Mouse (Mus musculus): ENCODE data around the gene Cd47. TPM values are rescaled to one million over a fixed set of nuclear protein-coding genes. Genes with fewer than 3 reads are reported as not detected.
A peak's percentile ranks its signal among the peaks of the same experiment; 100 is the strongest.

The Cd47 gene
- polyA plus RNA-seq, 1 experiment, result 112 TPM

DNA sequence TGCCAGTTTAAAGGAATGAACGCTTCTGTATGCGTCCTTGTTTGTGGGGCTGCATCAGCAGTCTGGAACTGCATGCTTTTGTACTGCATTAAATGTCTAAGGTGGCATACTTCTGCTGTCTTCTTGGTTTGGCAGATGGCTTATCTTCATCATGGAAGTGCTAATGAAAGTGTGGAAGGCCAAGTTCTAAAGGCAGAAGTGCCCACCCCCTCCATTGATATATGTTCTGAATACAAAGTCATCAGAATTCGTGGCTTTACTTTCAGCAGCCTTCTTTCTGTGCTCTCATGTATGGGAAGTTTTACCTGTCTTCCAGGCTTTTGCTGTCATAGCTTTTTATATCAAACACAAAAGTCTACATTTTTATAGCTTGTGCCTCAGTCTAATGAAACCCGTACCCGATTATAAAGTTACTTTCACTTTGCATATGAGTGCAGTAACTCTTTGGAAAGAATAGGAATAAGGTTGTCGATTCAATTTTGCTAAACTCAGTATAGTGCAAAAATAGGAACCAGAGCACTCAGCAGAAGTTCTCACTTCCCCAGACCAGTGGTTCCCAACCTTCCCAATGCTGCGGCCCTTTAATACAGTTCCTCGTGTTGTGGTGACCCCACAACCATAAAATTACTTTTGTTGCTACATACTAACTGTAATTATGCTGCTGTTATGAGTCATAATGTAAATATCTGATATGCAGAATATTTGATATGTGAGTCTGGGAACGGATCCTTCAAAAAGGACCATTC, 58.0 kb downstream of the Cd47 start:
- peak overlapping the region; percentile 32; the same call in 1 of the 2 replicates for H3K4me3 ChIP-seq (ENCODE audit: control insufficient read depth, insufficient read depth, low read length)
- WGBS, result under 1% methylated on average over 9 of the region's 9 CpGs
- TF ChIP-seq POLR2A (IDR thresholded peaks at IDR 0.05; ENCODE audit: control insufficient read depth, extremely low read depth, insufficient read depth, low read length, poor library complexity), result no peak
- TF ChIP-seq CTCF (IDR thresholded peaks at IDR 0.05; ENCODE audit: borderline replicate concordance, control insufficient read depth, extremely low read depth, insufficient read depth, low read length, poor library complexity), result no peak
- H3K27ac ChIP-seq (ENCODE audit: control insufficient read depth, insufficient read depth, low read length), result peak overlapping the region; percentile 74
- peaks cover 14% of the 10 kb centered on the region for H3K4me1 ChIP-seq (replicated peaks; ENCODE audit: control insufficient read depth, insufficient read depth, low read length)
- H3K27me3 ChIP-seq (ENCODE audit: control insufficient read depth, insufficient read depth, low read length), result no peaks in the 10 kb centered on the region
- DNase-seq, result no peak
- peaks cover 21% of the 10 kb centered on the region for H3K36me3 ChIP-seq (ENCODE audit: control insufficient read depth, insufficient read depth, low read length)

GRCm38 (mm10) chr16:49858907-49859853, 58.8 kb downstream of the Cd47 start:
- TF ChIP-seq CTCF (IDR thresholded peaks at IDR 0.05; ENCODE audit: borderline replicate concordance, control insufficient read depth, extremely low read depth, insufficient read depth, low read length, poor library complexity) (peak; percentile 38; the same call in 1 of the 2 replicates), POLR2A (IDR thresholded peaks at IDR 0.05; ENCODE audit: control insufficient read depth, extremely low read depth, insufficient read depth, low read length, poor library complexity) (no peak)
- WGBS, result 15% methylated on average over 4 of the region's 4 CpGs
- Histone ChIP-seq H3K27me3 (ENCODE audit: control insufficient read depth, insufficient read depth, low read length) (no peaks in the 10 kb centered on the region), H3K27ac (ENCODE audit: control insufficient read depth, insufficient read depth, low read length) (peak overlapping the region; percentile 74), H3K4me3 (ENCODE audit: control insufficient read depth, insufficient read depth, low read length) (peak overlapping the region; percentile 32; the same call in 1 of the 2 replicates), H3K36me3 (ENCODE audit: control insufficient read depth, insufficient read depth, low read length) (peaks cover 21% of the 10 kb centered on the region), H3K4me1 (replicated peaks; ENCODE audit: control insufficient read depth, insufficient read depth, low read length) (peaks cover 11% of the 10 kb centered on the region)
- DNase-seq, result peak; percentile 58

- H3K27ac ChIP-seq (ENCODE audit: control insufficient read depth, insufficient read depth, low read length), result no peak overlapping the region
- TF ChIP-seq CTCF (IDR thresholded peaks at IDR 0.05; ENCODE audit: borderline replicate concordance, control insufficient read depth, extremely low read depth, insufficient read depth, low read length, poor library complexity), result no peak
- 100% methylated on average over 1 of the region's 1 CpGs for WGBS
- peaks cover 13% of the 10 kb centered on the region for H3K4me1 ChIP-seq (replicated peaks; ENCODE audit: control insufficient read depth, insufficient read depth, low read length)
- peaks cover 25% of the 10 kb centered on the region for H3K36me3 ChIP-seq (ENCODE audit: control insufficient read depth, insufficient read depth, low read length)
- no peak for DNase-seq
- no peaks in the 10 kb centered on the region for H3K27me3 ChIP-seq (ENCODE audit: control insufficient read depth, insufficient read depth, low read length)
- H3K4me3 ChIP-seq (ENCODE audit: control insufficient read depth, insufficient read depth, low read length), result no peak overlapping the region
These were observed 61.7 kb downstream of the Cd47 start for GRCm38 (mm10) chr16:49861986-49862385.

DNA sequence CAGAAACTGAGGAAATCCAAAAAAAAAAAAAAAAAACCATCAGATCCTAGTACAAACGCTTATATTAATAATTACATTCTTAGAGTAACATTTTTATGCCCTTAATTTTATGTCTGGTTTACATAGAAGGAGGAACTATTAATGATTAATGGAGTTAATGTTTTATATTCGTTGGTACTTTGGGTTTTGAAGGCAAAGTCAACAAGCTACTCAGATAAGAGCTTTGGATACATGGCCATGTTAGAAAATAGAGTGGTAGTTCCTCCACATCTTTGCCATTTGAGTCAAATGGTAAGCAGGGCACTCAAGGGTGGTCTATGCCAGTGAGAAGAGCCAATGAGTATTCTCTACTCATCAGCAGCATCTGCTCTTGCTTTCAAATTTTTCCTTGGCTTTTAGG, 66.3 kb downstream of the Cd47 start:
- H3K27ac ChIP-seq (ENCODE audit: control insufficient read depth, insufficient read depth, low read length), result no peak overlapping the region
- TF ChIP-seq POLR2A (IDR thresholded peaks at IDR 0.05; ENCODE audit: control insufficient read depth, extremely low read depth, insufficient read depth, low read length, poor library complexity) (no peak), CTCF (IDR thresholded peaks at IDR 0.05; ENCODE audit: borderline replicate concordance, control insufficient read depth, extremely low read depth, insufficient read depth, low read length, poor library complexity) (no peak)
- no peaks in the 10 kb centered on the region for H3K27me3 ChIP-seq (ENCODE audit: control insufficient read depth, insufficient read depth, low read length)
- peaks cover 50% of the 10 kb centered on the region for H3K36me3 ChIP-seq (ENCODE audit: control insufficient read depth, insufficient read depth, low read length)
- H3K4me3 ChIP-seq (ENCODE audit: control insufficient read depth, insufficient read depth, low read length), result no peak overlapping the region
- 72% methylated on average over 2 of the region's 2 CpGs for WGBS
- H3K4me1 ChIP-seq (replicated peaks; ENCODE audit: control insufficient read depth, insufficient read depth, low read length), result 0 out of 2 replicates have a peak, but pooled peaks cover 3% of the 10 kb centered on the region
- DNase-seq, result no peak

DNA sequence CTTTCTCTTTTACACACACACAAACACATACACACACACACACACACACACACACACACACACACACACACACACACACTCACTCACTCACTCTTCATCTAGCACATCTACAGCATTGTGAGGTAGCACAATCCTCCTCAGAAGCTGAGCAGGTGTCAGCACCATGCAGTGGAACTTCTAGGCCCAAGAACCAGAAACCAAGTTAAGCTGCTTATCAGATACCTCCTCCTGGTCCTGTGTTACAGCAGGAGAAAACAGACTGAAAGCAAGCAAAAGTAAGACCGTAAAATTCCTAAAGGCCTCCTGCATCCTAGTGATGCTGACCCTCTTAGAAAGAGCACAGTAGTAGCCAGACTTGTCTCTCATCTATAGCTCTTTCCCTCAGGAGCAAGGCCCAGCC, 67.9 kb downstream of the Cd47 start:
- no peak overlapping the region for H3K27ac ChIP-seq (ENCODE audit: control insufficient read depth, insufficient read depth, low read length)
- WGBS, result 96% methylated on average over 1 of the region's 1 CpGs
- peaks cover 47% of the 10 kb centered on the region for H3K36me3 ChIP-seq (ENCODE audit: control insufficient read depth, insufficient read depth, low read length)
- 0 out of 2 replicates have a peak, but pooled peaks cover 3% of the 10 kb centered on the region for H3K4me1 ChIP-seq (replicated peaks; ENCODE audit: control insufficient read depth, insufficient read depth, low read length)
- DNase-seq, result no peak
- H3K4me3 ChIP-seq (ENCODE audit: control insufficient read depth, insufficient read depth, low read length), result no peak overlapping the region
- TF ChIP-seq POLR2A (IDR thresholded peaks at IDR 0.05; ENCODE audit: control insufficient read depth, extremely low read depth, insufficient read depth, low read length, poor library complexity), result no peak
- no peak for TF ChIP-seq CTCF (IDR thresholded peaks at IDR 0.05; ENCODE audit: borderline replicate concordance, control insufficient read depth, extremely low read depth, insufficient read depth, low read length, poor library complexity)
- no peaks in the 10 kb centered on the region for H3K27me3 ChIP-seq (ENCODE audit: control insufficient read depth, insufficient read depth, low read length)

DNA sequence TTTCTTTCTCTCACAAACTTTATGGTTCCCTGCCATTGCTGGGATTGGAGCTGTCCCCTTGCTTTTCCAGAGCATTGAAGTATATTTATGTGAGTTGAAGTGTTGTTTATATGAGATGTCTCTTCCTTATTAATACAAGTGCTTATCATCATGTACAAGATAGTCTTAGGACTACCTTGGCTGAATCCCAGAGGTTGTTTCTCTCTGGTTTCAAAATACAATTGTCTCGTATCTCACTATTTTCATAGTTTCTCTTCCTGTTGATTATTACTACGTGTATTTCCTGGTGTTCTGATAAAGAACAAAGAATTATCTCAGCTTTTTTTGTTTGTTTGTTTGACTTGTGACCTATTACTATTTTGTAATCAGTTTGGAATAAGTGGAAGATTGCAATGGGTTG, 73.6 kb downstream of the Cd47 start:
- TF ChIP-seq POLR2A (IDR thresholded peaks at IDR 0.05; ENCODE audit: control insufficient read depth, extremely low read depth, insufficient read depth, low read length, poor library complexity) (no peak), CTCF (IDR thresholded peaks at IDR 0.05; ENCODE audit: borderline replicate concordance, control insufficient read depth, extremely low read depth, insufficient read depth, low read length, poor library complexity) (no peak)
- no peak overlapping the region for H3K27ac ChIP-seq (ENCODE audit: control insufficient read depth, insufficient read depth, low read length)
- no peaks in the 10 kb centered on the region for H3K27me3 ChIP-seq (ENCODE audit: control insufficient read depth, insufficient read depth, low read length)
- WGBS, result 76% methylated on average over 2 of the region's 2 CpGs
- H3K4me3 ChIP-seq (ENCODE audit: control insufficient read depth, insufficient read depth, low read length), result no peak overlapping the region
- no peak for DNase-seq
- peaks cover 2% of the 10 kb centered on the region; the same call in 1 of the 2 replicates for H3K4me1 ChIP-seq (replicated peaks; ENCODE audit: control insufficient read depth, insufficient read depth, low read length)
- peaks cover 27% of the 10 kb centered on the region for H3K36me3 ChIP-seq (ENCODE audit: control insufficient read depth, insufficient read depth, low read length)

Measured in thymus, adult 2 months (tissue).